Mouse (Mus musculus): ENCODE results near the gene Ndufa11. TPM values are rescaled to one million over a fixed set of nuclear protein-coding genes. Genes with fewer than 3 reads are reported as not detected.

The Ndufa11 gene
- polyA plus RNA-seq, 1 experiment from 2014 or later = 522 TPM

- no peak for ATAC-seq (replicated peaks; ENCODE audit: low FRiP score, low TSS enrichment, low read depth)
- DNase-seq (ENCODE audit: low spot score) = no peak
Observed at GRCm38 (mm10) chr17:56683546-56684140, 33.9 kb upstream of the Ndufa11 start.

DNA sequence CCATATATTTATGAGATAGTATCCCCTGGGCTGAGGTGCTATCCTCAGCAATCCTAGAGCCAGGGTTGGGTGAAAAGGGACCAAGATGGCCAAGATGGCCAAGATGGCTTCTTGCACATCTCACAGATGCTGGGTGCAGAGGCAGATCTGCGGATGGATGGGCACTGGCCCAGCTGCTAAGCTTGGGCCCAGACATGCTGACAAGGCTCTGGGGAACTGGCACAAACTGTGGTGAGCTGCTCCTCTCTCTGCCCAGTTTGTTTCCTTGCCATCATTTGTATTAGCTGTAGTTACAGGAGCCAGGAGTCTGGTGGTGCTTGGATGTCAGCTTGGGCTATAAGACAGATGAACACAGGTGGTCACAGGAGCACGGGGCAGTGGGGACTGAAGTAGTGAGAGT lies 32.9 kb upstream of the Ndufa11 start:
- H3K36me3 ChIP-seq (ENCODE audit: control insufficient read depth, insufficient read depth, low read length) = peaks cover 73% of the 10 kb centered on the region
- WGBS = 85% methylated on average over 2 of the region's 2 CpGs
- ATAC-seq (replicated peaks; ENCODE audit: low FRiP score, low TSS enrichment, low read depth) = no peak

More at GRCm38 (mm10) chr17:56683546-56684140, 33.9 kb upstream of the Ndufa11 start:
- WGBS = 85% methylated on average over 5 of the region's 5 CpGs
- Histone ChIP-seq H3K4me3 (ENCODE audit: low read depth, low read length) (no peak overlapping the region), H3K9ac (ENCODE audit: low read length) (no peak overlapping the region), H3K4me2 (ENCODE audit: low read length) (no peak overlapping the region), H3K27ac (ENCODE audit: low read depth) (no peak overlapping the region), H3K9me3 (ENCODE audit: control insufficient read depth, low read length) (no peaks in the 10 kb centered on the region), H3K4me1 (replicated peaks; ENCODE audit: control insufficient read depth, insufficient read depth, low read length) (no peaks in the 10 kb centered on the region), H3K36me3 (ENCODE audit: control insufficient read depth, insufficient read depth, low read length) (peaks cover 64% of the 10 kb centered on the region), H3K27me3 (replicated peaks; ENCODE audit: control insufficient read depth, insufficient read depth, low read length) (no peaks in the 10 kb centered on the region)

GRCm38 (mm10) chr17:56686801-56687200 lies 30.8 kb upstream of the Ndufa11 start:
- no peaks in the 10 kb centered on the region for H3K27me3 ChIP-seq (replicated peaks; ENCODE audit: control insufficient read depth, insufficient read depth, low read length)
- no peak overlapping the region for H3K4me3 ChIP-seq (ENCODE audit: low read depth, low read length)
- H3K9me3 ChIP-seq (ENCODE audit: control insufficient read depth, low read length) = no peaks in the 10 kb centered on the region
- H3K9ac ChIP-seq (ENCODE audit: low read length) = no peak overlapping the region
- no peak overlapping the region for H3K27ac ChIP-seq (ENCODE audit: low read depth)
- DNase-seq (ENCODE audit: low spot score) = no peak
- no peak overlapping the region for H3K4me2 ChIP-seq (ENCODE audit: low read length)
- no peak for ATAC-seq (replicated peaks; ENCODE audit: low FRiP score, low TSS enrichment, low read depth)
- WGBS = 92% methylated on average over 3 of the region's 4 CpGs
- peaks cover 89% of the 10 kb centered on the region for H3K36me3 ChIP-seq (ENCODE audit: control insufficient read depth, insufficient read depth, low read length)
- no peaks in the 10 kb centered on the region for H3K4me1 ChIP-seq (replicated peaks; ENCODE audit: control insufficient read depth, insufficient read depth, low read length)

More for the DNA sequence above, 32.9 kb upstream of the Ndufa11 start:
- Histone ChIP-seq H3K4me3 (ENCODE audit: low read depth, low read length) (no peak overlapping the region), H3K27ac (ENCODE audit: low read depth) (no peak overlapping the region), H3K4me1 (replicated peaks; ENCODE audit: control insufficient read depth, insufficient read depth, low read length) (no peaks in the 10 kb centered on the region), H3K9ac (ENCODE audit: low read length) (no peak overlapping the region), H3K27me3 (replicated peaks; ENCODE audit: control insufficient read depth, insufficient read depth, low read length) (no peaks in the 10 kb centered on the region), H3K9me3 (ENCODE audit: control insufficient read depth, low read length) (no peaks in the 10 kb centered on the region), H3K4me2 (ENCODE audit: low read length) (no peak overlapping the region)
- no peak for DNase-seq (ENCODE audit: low spot score)

DNA sequence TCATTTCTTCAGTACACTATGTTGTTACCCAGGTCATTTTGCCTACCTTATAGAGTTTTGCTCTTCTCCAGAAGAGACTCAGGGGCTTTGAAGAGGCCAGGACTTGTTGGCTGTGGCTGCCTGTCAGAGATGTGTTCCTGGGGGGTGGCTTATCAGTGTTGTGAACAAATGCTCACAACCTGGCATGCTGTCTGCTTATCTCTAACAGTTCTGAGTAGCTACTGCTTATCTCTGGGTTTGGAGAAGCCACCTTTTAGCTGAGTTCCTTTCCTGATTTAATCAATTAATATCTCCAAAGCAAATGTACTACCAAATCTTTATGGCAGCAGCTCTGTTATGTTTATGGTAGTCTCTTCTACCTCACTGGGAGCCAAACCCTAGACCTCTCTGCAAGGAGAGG lies 29.5 kb upstream of the Ndufa11 start:
- Histone ChIP-seq H3K4me1 (replicated peaks; ENCODE audit: control insufficient read depth, insufficient read depth, low read length) (no peaks in the 10 kb centered on the region), H3K4me3 (ENCODE audit: low read depth, low read length) (no peak overlapping the region), H3K4me2 (ENCODE audit: low read length) (no peak overlapping the region), H3K27ac (ENCODE audit: low read depth) (no peak overlapping the region), H3K9me3 (ENCODE audit: control insufficient read depth, low read length) (no peaks in the 10 kb centered on the region), H3K27me3 (replicated peaks; ENCODE audit: control insufficient read depth, insufficient read depth, low read length) (no peaks in the 10 kb centered on the region), H3K36me3 (ENCODE audit: control insufficient read depth, insufficient read depth, low read length) (peaks cover 87% of the 10 kb centered on the region), H3K9ac (ENCODE audit: low read length) (no peak overlapping the region)
- DNase-seq (ENCODE audit: low spot score) = no peak
- ATAC-seq (replicated peaks; ENCODE audit: low FRiP score, low TSS enrichment, low read depth) = no peak

DNA sequence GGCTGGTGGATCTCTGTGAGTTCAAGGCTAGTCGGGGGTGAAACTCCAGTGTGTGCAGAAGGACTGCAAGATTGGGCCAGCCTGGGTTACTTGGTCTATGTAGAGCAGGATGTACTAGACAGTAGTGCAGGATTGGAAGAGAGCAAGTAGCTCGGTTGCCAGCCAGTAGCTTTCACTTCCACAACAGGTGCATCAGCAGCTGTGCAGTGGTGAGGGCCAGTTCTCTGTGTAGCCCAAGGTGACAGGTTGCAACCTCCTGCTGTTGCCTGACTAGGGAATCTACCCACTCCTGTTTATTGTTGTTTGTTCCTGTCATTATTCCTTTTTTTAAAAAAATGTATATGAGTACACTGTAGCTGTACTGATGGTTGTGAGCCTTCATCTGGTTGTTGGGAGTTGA lies 28.9 kb upstream of the Ndufa11 start:
- Histone ChIP-seq H3K27ac (ENCODE audit: low read depth) (no peak overlapping the region), H3K9ac (ENCODE audit: low read length) (no peak overlapping the region), H3K9me3 (ENCODE audit: control insufficient read depth, low read length) (no peaks in the 10 kb centered on the region), H3K4me1 (replicated peaks; ENCODE audit: control insufficient read depth, insufficient read depth, low read length) (0 out of 2 replicates have a peak, but pooled peaks cover 3% of the 10 kb centered on the region), H3K27me3 (replicated peaks; ENCODE audit: control insufficient read depth, insufficient read depth, low read length) (no peaks in the 10 kb centered on the region), H3K4me2 (ENCODE audit: low read length) (no peak overlapping the region), H3K4me3 (ENCODE audit: low read depth, low read length) (no peak overlapping the region), H3K36me3 (ENCODE audit: control insufficient read depth, insufficient read depth, low read length) (peaks cover 89% of the 10 kb centered on the region)
- DNase-seq (ENCODE audit: low spot score) = no peak
- ATAC-seq (replicated peaks; ENCODE audit: low FRiP score, low TSS enrichment, low read depth) = no peak
- 93% methylated on average over 2 of the region's 2 CpGs for WGBS

GRCm38 (mm10) chr17:56693395-56693794 lies 24.2 kb upstream of the Ndufa11 start:
- Histone ChIP-seq H3K4me3 (ENCODE audit: low read depth, low read length) (no peak overlapping the region), H3K9me3 (ENCODE audit: control insufficient read depth, low read length) (no peaks in the 10 kb centered on the region), H3K9ac (ENCODE audit: low read length) (no peak overlapping the region), H3K27ac (ENCODE audit: low read depth) (0 out of 2 replicates have a peak overlapping the region, but pooled peaks have one; percentile 4), H3K36me3 (ENCODE audit: control insufficient read depth, insufficient read depth, low read length) (peaks cover 97% of the 10 kb centered on the region), H3K4me2 (ENCODE audit: low read length) (no peak overlapping the region), H3K4me1 (replicated peaks; ENCODE audit: control insufficient read depth, insufficient read depth, low read length) (0 out of 2 replicates have a peak, but pooled peaks cover 5% of the 10 kb centered on the region), H3K27me3 (replicated peaks; ENCODE audit: control insufficient read depth, insufficient read depth, low read length) (no peaks in the 10 kb centered on the region)
- ATAC-seq (replicated peaks; ENCODE audit: low FRiP score, low TSS enrichment, low read depth) = no peak
- DNase-seq (ENCODE audit: low spot score) = no peak
- WGBS = 83% methylated on average over 1 of the region's 1 CpGs

GRCm38 (mm10) chr17:56693851-56694310 lies 23.7 kb upstream of the Ndufa11 start:
- H3K4me1 ChIP-seq (replicated peaks; ENCODE audit: control insufficient read depth, insufficient read depth, low read length) = 0 out of 2 replicates have a peak, but pooled peaks cover 5% of the 10 kb centered on the region
- H3K27me3 ChIP-seq (replicated peaks; ENCODE audit: control insufficient read depth, insufficient read depth, low read length) = no peaks in the 10 kb centered on the region
- H3K36me3 ChIP-seq (ENCODE audit: control insufficient read depth, insufficient read depth, low read length) = peaks cover 97% of the 10 kb centered on the region
- H3K9ac ChIP-seq (ENCODE audit: low read length) = no peak overlapping the region
- DNase-seq (ENCODE audit: low spot score) (no peak), ATAC-seq (replicated peaks; ENCODE audit: low FRiP score, low TSS enrichment, low read depth) (no peak)
- 0 out of 2 replicates have a peak overlapping the region, but pooled peaks have one; percentile 4 for H3K27ac ChIP-seq (ENCODE audit: low read depth)
- H3K9me3 ChIP-seq (ENCODE audit: control insufficient read depth, low read length) = no peaks in the 10 kb centered on the region
- no peak overlapping the region for H3K4me3 ChIP-seq (ENCODE audit: low read depth, low read length)
- no peak overlapping the region for H3K4me2 ChIP-seq (ENCODE audit: low read length)
- WGBS = 73% methylated on average over 6 of the region's 6 CpGs

DNA sequence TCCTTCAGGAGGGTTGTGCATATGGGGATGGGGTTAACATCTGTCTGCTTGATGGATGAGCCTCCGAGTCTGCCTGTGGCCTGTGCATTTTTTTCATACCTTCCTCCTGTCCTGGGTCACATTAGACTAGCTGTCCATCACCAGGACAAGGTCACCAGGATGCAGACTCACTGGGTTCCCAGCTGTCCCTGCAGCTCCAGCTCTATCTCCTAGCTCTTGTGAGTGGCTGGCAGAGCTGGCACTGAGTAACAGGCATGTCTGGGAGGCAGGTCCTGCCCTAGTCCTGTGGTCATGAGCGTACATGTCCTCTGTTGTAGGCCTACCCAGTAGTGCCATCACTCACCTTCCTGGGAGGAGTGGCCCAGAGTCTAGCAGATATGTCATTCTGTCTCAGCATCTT lies 17.1 kb upstream of the Ndufa11 start:
- H3K4me3 ChIP-seq (ENCODE audit: low read depth, low read length) = no peak overlapping the region
- no peak for ATAC-seq (replicated peaks; ENCODE audit: low FRiP score, low TSS enrichment, low read depth)
- 70% methylated on average over 2 of the region's 2 CpGs for WGBS

DNA sequence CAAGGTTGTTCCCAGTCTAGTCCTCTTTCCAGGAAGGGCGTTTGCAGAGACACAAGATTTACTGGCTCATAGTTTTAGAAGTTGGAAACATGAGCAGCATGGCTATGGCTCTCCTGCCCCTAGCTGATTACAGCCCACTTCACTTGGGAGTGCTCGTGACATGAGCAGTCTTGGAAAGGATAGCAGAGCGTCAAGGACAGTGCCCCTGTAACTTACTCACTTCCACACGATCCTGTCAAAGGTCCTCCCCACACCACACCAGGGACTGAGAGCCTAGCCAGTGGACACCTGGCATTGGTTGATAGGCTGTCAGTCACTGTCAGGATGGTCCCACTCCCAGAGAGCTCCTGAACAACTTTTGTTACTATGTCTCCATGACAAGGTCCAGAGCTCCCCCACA lies 14.5 kb upstream of the Ndufa11 start:
- Histone ChIP-seq H3K36me3 (ENCODE audit: control insufficient read depth, insufficient read depth, low read length) (peaks cover 96% of the 10 kb centered on the region), H3K9ac (ENCODE audit: low read length) (no peak overlapping the region), H3K27me3 (replicated peaks; ENCODE audit: control insufficient read depth, insufficient read depth, low read length) (no peaks in the 10 kb centered on the region), H3K4me1 (replicated peaks; ENCODE audit: control insufficient read depth, insufficient read depth, low read length) (no peaks in the 10 kb centered on the region), H3K9me3 (ENCODE audit: control insufficient read depth, low read length) (no peaks in the 10 kb centered on the region), H3K4me2 (ENCODE audit: low read length) (no peak overlapping the region), H3K27ac (ENCODE audit: low read depth) (no peak overlapping the region), H3K4me3 (ENCODE audit: low read depth, low read length) (no peak overlapping the region)
- DNase-seq (ENCODE audit: low spot score) (no peak), ATAC-seq (replicated peaks; ENCODE audit: low FRiP score, low TSS enrichment, low read depth) (no peak)
- 76% methylated on average over 4 of the region's 4 CpGs for WGBS

More for the DNA sequence above, 17.1 kb upstream of the Ndufa11 start:
- Histone ChIP-seq H3K4me1 (replicated peaks; ENCODE audit: control insufficient read depth, insufficient read depth, low read length) (no peaks in the 10 kb centered on the region), H3K9me3 (ENCODE audit: control insufficient read depth, low read length) (no peaks in the 10 kb centered on the region), H3K4me2 (ENCODE audit: low read length) (no peak overlapping the region), H3K27me3 (replicated peaks; ENCODE audit: control insufficient read depth, insufficient read depth, low read length) (no peaks in the 10 kb centered on the region), H3K9ac (ENCODE audit: low read length) (no peak overlapping the region), H3K27ac (ENCODE audit: low read depth) (no peak overlapping the region), H3K36me3 (ENCODE audit: control insufficient read depth, insufficient read depth, low read length) (peaks cover 96% of the 10 kb centered on the region)
- no peak for DNase-seq (ENCODE audit: low spot score)
